In genomic region chr8:85459582-85459981, GRCm38 (mm10) we compare ENCODE assay signal across 18 mouse cellular contexts. TPM values are rescaled to one million over a fixed set of nuclear protein-coding genes. Genes with fewer than 3 reads are reported as not detected.
DNase-seq lines count a peak whose midpoint lies in the region; ATAC-seq and TF ChIP-seq lines count a peak whose summit lies in the region.
"Had no signal": no experiment of that assay in that cellular context is flagged by ENCODE, and none has a peak within 500 bp of the region (broad histone marks: within the 10 kb centered on the region; RNA-seq: fewer than 3 reads in every experiment).

No protein-coding gene starts in this region.

- H3K4me2 ChIP-seq in liver, embryonic 13.5 days = no peak overlapping the region
- no peak overlapping the region for H3K4me2 ChIP-seq in liver, postnatal 0 days (ENCODE audit: low read depth, low read length)
- no peak overlapping the region for H3K4me2 ChIP-seq in heart, embryonic 12.5 days
- H3K4me2 ChIP-seq: forebrain, embryonic 13.5 days; hindbrain, embryonic 13.5 days had no signal

- H3K36me3 ChIP-seq in liver, embryonic 13.5 days = no peaks in the 10 kb centered on the region
- H3K36me3 ChIP-seq in liver, postnatal 0 days (replicated peaks; ENCODE audit: insufficient read depth, low read length) = no peaks in the 10 kb centered on the region
- no peaks in the 10 kb centered on the region for H3K36me3 ChIP-seq in heart, embryonic 12.5 days
- H3K36me3 ChIP-seq: hindbrain, embryonic 13.5 days had no signal

- no peak for TF ChIP-seq CTCF in liver, postnatal 0 days (IDR thresholded peaks at IDR 0.05; ENCODE audit: low read depth)

- H3K4me3 ChIP-seq in liver, embryonic 13.5 days (replicated peaks) = no peak overlapping the region
- H3K4me3 ChIP-seq in liver, postnatal 0 days (ENCODE audit: low read depth, low read length) = no peak overlapping the region
- no peak overlapping the region for H3K4me3 ChIP-seq in heart, embryonic 12.5 days
- H3K4me3 ChIP-seq: forebrain, embryonic 13.5 days; hindbrain, embryonic 13.5 days had no signal

- whole genome bisulfite sequencing in liver, embryonic 13.5 days (ENCODE audit: insufficient replicate concordance) = 23% methylated on average over 3 of the region's 3 CpGs
- WGBS in liver, postnatal 0 days (ENCODE audit: insufficient replicate concordance) = 26% methylated on average over 3 of the region's 3 CpGs
- WGBS in heart, embryonic 12.5 days = 70% methylated on average over 3 of the region's 3 CpGs

- no peak overlapping the region for H3K9ac ChIP-seq in liver, embryonic 13.5 days
- no peak overlapping the region for H3K9ac ChIP-seq in liver, postnatal 0 days (replicated peaks)
- no peak overlapping the region for H3K9ac ChIP-seq in heart, embryonic 12.5 days
- H3K9ac ChIP-seq: forebrain, embryonic 13.5 days; forebrain, postnatal 0 days; hindbrain, embryonic 13.5 days had no signal

- peak; percentile 3 for DNase-seq in lung, postnatal 36 days
- DNase-seq in lung, postnatal 4 days = no peak
- DNase-seq in liver, embryonic 13.5 days = no peak
- no peak for DNase-seq in liver, postnatal 0 days
- DNase-seq in layer of hippocampus, postnatal 36 days = no peak
- DNase-seq in embryo, embryonic 11 days = no peak
- DNase-seq: adrenal gland, adult 8-10 months; adrenal gland, postnatal 36 days; cerebellum, adult 11 months; cerebellum, adult 8-10 months; cerebellum, postnatal 14 days; forebrain, postnatal 0 days; gastrocnemius, postnatal 14 days; heart, postnatal 10 days had no signal

- H3K4me1 ChIP-seq in liver, embryonic 13.5 days (replicated peaks) = peaks cover 6% of the 10 kb centered on the region
- H3K4me1 ChIP-seq in liver, postnatal 0 days (ENCODE audit: insufficient read depth) = peaks cover 6% of the 10 kb centered on the region
- H3K4me1 ChIP-seq in heart, embryonic 12.5 days (replicated peaks) = no peaks in the 10 kb centered on the region
- H3K4me1 ChIP-seq: forebrain, embryonic 13.5 days; hindbrain, embryonic 13.5 days had no signal

- H3K27ac ChIP-seq in liver, embryonic 13.5 days = no peak overlapping the region
- no peak overlapping the region for H3K27ac ChIP-seq in liver, postnatal 0 days (ENCODE audit: low read depth)
- H3K27ac ChIP-seq in heart, embryonic 12.5 days (ENCODE audit: poor library complexity, severe bottlenecking) = no peak overlapping the region
- H3K27ac ChIP-seq: forebrain, embryonic 13.5 days; hindbrain, embryonic 13.5 days had no signal

- H3K27me3 ChIP-seq in liver, embryonic 13.5 days = no peaks in the 10 kb centered on the region
- no peaks in the 10 kb centered on the region for H3K27me3 ChIP-seq in liver, postnatal 0 days (ENCODE audit: insufficient read depth, low read length)
- no peaks in the 10 kb centered on the region for H3K27me3 ChIP-seq in heart, embryonic 12.5 days (replicated peaks)
- H3K27me3 ChIP-seq: CH12.LX; forebrain, embryonic 13.5 days; hindbrain, embryonic 13.5 days had no signal

- peak; percentile 67 for ATAC-seq in liver, embryonic 13.5 days (ENCODE audit: low read depth)
- ATAC-seq in liver, postnatal 0 days = peak; percentile 44
- ATAC-seq in heart, embryonic 12.5 days (ENCODE audit: insufficient number of reproducible peaks, low FRiP score) = no peak
- ATAC-seq: forebrain, embryonic 13.5 days; forebrain, postnatal 0 days had no signal

- no peak for TF ChIP-seq EP300 in liver, postnatal 0 days (IDR thresholded peaks at IDR 0.05; ENCODE audit: low read depth)

- no peaks in the 10 kb centered on the region for H3K9me3 ChIP-seq in liver, embryonic 13.5 days (replicated peaks)
- H3K9me3 ChIP-seq in liver, postnatal 0 days (ENCODE audit: low read length) = no peaks in the 10 kb centered on the region
- H3K9me3 ChIP-seq in heart, embryonic 12.5 days (replicated peaks) = no peaks in the 10 kb centered on the region
- H3K9me3 ChIP-seq: forebrain, embryonic 13.5 days; hindbrain, embryonic 13.5 days had no signal

RNA-seq across cellular contexts. Expression of gene 4921524J17Rik, which starts 26.9 kb away (rescaled TPM):
- polyA plus RNA-seq in liver, embryonic 13.5 days (2015; fragmentation: Nextera tagmentation; extraction: Ambion mirVana) = 21.4 and 26.1 TPM in 2 replicates
- 16.5 and 17.7 TPM in 2 replicates for polyA plus RNA-seq in liver, postnatal 0 days (2015; fragmentation: Nextera tagmentation; extraction: Ambion mirVana)
- total RNA-seq in layer of hippocampus, postnatal 36 days (2021) = 10 to 100 TPM; 16.8 to 17.1 TPM
- polyA plus RNA-seq in heart, embryonic 12.5 days (2016; fragmentation: Nextera tagmentation; extraction: Ambion mirVana) = 69.5 and 73.4 TPM in 2 replicates

RNA-seq across cellular contexts. Expression of gene Gpt2, which starts 32.8 kb away (rescaled TPM):
- polyA plus RNA-seq in liver, embryonic 13.5 days (2015; fragmentation: Nextera tagmentation; extraction: Ambion mirVana) = 13.5 and 17.8 TPM in 2 replicates
- 11.1 and 14.4 TPM in 2 replicates for polyA plus RNA-seq in liver, postnatal 0 days (2015; fragmentation: Nextera tagmentation; extraction: Ambion mirVana)
- 10 to 100 TPM; 75.5 to 86.1 TPM for total RNA-seq in layer of hippocampus, postnatal 36 days (2021)
- 10.3 and 11.7 TPM in 2 replicates for polyA plus RNA-seq in heart, embryonic 12.5 days (2016; fragmentation: Nextera tagmentation; extraction: Ambion mirVana)
